Mouse (Mus musculus): ENCODE results near the gene Ogg1. TPM values are rescaled to one million over a fixed set of nuclear protein-coding genes. Genes with fewer than 3 reads are reported as not detected.
A peak's percentile ranks its signal among the peaks of the same experiment; 100 is the strongest.

Gene Ogg1
- total RNA-seq (2021), result 1 to 10 TPM; 6.0 to 6.1 TPM

GRCm38 (mm10) chr6:113326533-113327315, at the start of gene Ogg1:
TSS of gene Ogg1 (plus strand) at chr6:113326972.
- DNase-seq (ENCODE audit: low spot score in 2 of 2), result peak; percentile 97 to 100
- intact Hi-C loops (cut with DNase I), result loop anchor here (1.0 kb wide), 1 partner anchor 20 kb away; no protein-coding TSS in a partner anchor

DNA sequence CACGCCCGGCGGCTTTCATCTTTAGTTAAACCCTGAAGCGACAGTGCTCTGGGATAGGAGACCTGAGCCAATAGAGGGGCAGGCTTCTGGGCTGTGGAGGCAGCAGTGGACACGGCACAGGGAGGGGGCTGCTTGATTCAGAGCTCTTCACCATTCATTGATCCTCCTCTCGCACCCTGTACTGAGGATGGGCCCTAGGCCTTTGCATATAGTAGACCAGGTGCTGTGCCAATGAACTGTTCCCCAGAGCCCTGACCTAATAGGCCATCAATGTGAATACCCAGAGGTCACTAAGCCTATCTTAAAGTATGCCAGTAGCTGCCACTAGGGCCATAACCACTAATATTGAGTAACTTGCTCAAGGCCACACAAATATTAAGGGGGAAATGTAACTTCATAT, 45.1 kb upstream of the Ogg1 start:
- intact Hi-C loops (cut with DNase I), result no loop called here
- DNase-seq (ENCODE audit: low spot score in 2 of 2), result no peak

- intact Hi-C loops (cut with DNase I), result no loop called here
- DNase-seq (ENCODE audit: low spot score in 2 of 2), result peak; percentile 38 to 70
These were observed 44.5 kb upstream of the Ogg1 start, which contains the start of gene Cpne9 for GRCm38 (mm10) chr6:113282101-113282802. TSS of gene Cpne9 (plus strand) at chr6:113282307.

- DNase-seq (ENCODE audit: low spot score in 2 of 2), result peak in 1 of 2 experiments; percentile 27
- intact Hi-C loops (cut with DNase I), result no loop called here
These were observed 43.8 kb upstream of the Ogg1 start for GRCm38 (mm10) chr6:113282969-113283368.

DNA sequence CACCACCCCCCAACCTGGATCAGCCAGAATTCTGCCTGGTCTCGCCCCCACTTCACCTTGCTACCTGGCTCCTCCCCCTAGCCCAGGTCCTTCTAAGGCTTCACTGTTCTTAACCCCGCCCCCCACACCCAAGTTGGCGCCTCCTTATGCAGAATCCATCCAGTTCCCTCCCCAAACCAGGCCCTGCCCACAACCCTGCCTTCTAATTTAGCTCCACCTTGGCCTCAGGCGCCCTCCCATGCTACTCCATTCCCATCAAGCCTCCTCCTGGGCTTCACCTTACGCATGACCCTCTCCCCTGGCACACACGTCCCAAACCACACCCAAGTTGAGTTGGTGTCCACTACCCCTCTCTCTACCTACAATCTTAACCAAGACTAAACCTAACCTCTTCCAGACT, 43.3 kb upstream of the Ogg1 start:
- peak in 1 of 2 experiments; percentile 39 for DNase-seq (ENCODE audit: low spot score in 2 of 2)
- intact Hi-C loops (cut with DNase I), result no loop called here

DNA sequence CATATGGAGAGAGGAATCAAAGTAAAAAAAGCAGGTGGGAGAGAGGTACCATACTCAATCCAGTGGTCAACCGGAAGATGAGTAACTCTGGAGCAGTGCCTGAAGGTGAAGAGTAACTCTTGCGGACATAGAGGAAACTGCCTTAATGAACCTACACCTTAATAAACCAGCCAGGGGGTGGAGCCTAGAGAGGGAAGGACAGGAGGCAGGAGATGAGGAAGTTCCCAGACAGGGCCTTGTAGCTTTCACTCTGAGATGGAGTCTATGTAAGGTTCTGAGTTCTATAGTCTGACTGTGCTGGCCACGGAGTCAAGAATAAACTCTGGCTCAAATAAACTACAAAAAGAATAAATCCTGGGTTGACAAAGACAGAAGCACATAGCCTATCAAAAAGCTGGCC, 41.8 kb upstream of the Ogg1 start:
- intact Hi-C loops (cut with DNase I), result no loop called here

GRCm38 (mm10) chr6:113286316-113286715, 40.5 kb upstream of the Ogg1 start:
- DNase-seq (ENCODE audit: low spot score in 2 of 2), result no peak
- intact Hi-C loops (cut with DNase I), result no loop called here

More for the DNA sequence above, 41.8 kb upstream of the Ogg1 start:
- no peak for DNase-seq (ENCODE audit: low spot score in 2 of 2)

GRCm38 (mm10) chr6:113287236-113287635, 39.5 kb upstream of the Ogg1 start:
- DNase-seq (ENCODE audit: low spot score in 2 of 2), result peak; percentile 18 to 92
- intact Hi-C loops (cut with DNase I), result no loop called here

DNA sequence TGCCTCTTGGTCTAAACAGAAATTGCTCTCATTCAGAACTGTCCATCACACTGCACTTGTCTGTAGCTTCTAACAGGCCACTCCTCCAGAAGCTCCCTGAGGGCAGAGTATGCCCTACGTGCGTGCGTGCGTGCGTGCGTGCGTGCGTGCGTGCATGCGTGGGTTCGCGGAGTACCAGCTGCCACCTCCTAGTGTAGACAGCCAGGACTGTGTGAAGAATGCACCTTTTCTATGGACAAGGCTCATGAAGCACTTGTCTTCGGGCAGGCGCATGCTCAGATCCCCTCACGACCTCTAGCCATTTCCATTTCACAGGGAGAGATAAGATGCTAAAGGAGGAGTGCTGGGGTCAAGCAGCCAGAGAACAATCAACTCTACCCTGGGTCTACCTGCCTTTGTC, 37.4 kb upstream of the Ogg1 start:
- no peak for DNase-seq (ENCODE audit: low spot score in 2 of 2)
- intact Hi-C loops (cut with DNase I), result no loop called here

- DNase-seq (ENCODE audit: low spot score in 2 of 2), result peak in 1 of 2 experiments; percentile 41
- intact Hi-C loops (cut with DNase I), result no loop called here
These were observed 36.4 kb upstream of the Ogg1 start for GRCm38 (mm10) chr6:113290346-113290745.

DNA sequence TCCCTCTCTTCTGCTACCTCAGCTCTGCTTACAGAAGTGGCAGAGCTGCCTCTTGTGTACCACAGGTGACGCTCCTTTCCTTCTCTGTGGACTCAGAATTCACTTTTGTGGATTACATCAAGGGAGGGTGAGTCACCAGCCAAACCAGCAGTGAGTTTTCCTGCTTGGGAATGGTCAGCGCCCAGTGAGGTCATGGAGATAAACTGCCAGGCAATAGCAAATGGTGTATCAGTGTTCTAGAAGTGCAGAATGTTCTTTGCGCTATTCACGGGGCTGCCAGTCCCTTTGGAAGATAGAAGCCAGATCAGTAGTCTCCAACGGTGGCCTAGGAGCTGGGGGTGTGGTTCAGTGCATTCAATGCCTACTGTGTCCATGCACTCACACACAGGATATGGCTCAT, 33.8 kb upstream of the Ogg1 start:
- intact Hi-C loops (cut with DNase I), result no loop called here
- DNase-seq (ENCODE audit: low spot score in 2 of 2), result no peak

- DNase-seq (ENCODE audit: low spot score in 2 of 2), result no peak
- intact Hi-C loops (cut with DNase I), result no loop called here
These were observed 30.7 kb upstream of the Ogg1 start for GRCm38 (mm10) chr6:113296046-113296445.

DNA sequence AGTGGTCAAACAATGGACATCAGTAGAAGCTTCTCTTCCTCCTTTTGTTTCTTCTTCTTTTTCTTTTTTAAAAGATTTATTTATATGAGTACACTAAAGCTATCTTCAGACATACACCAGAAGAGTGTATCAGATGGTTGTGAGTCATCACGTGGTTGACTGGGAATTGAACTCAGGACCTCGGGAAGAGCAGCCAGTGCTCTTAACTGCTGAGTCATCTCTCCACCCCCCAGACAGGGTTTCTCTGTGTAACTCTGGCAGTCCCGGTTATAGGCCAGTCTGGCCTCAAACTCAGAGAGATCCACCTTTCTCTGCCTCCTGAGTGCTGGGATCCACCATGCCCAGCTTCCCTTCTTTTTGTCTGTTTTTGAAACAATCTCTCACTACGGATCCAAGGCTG, 30.1 kb upstream of the Ogg1 start:
- DNase-seq (ENCODE audit: low spot score in 2 of 2), result no peak
- intact Hi-C loops (cut with DNase I), result no loop called here

- intact Hi-C loops (cut with DNase I), result no loop called here
These were observed 25.4 kb upstream of the Ogg1 start for GRCm38 (mm10) chr6:113301350-113301749.

GRCm38 (mm10) chr6:113302258-113302657, 24.5 kb upstream of the Ogg1 start:
- no peak for DNase-seq (ENCODE audit: low spot score in 2 of 2)
- intact Hi-C loops (cut with DNase I), result no loop called here

More at GRCm38 (mm10) chr6:113301350-113301749, 25.4 kb upstream of the Ogg1 start:
- DNase-seq (ENCODE audit: low spot score in 2 of 2), result no peak

DNA sequence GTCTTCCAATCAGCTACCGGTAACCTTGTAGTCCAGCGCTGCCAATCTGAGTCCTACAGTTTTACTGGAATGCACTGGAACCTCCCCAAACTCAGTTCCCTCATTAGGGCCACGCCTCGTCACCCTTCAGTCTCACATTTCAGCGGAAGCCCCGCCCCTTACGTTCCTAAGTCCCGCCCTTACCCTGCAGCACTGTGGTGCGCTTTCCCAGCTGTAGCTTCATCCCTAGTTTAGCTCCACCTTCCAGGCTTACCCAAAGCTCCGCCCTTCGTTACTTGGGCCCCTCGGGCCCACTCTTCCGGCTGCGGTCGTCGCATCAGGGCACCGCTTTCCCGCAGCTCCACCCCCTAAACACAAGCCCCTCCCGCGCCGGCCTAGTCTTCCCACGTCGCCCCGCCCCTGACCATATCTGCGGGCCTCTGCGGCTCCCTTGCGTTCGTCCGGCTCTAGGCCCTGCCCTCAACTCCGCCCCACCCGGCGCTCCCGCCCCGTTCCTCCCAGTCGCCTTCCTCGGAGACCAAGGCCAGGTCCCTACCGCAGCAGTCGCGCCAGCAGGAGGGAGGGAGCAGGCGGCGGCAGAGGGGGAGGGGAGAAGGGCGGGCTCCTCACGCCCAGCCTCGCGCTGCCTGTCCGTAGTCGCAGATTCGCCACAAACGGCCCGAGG, 20.3 kb upstream of the Ogg1 start:
- peak; percentile 98 to 100 for DNase-seq (ENCODE audit: low spot score in 2 of 2)
- intact Hi-C loops (cut with DNase I), result loop anchor here (1.0 to 5.0 kb wide), 6 partner anchors 20 to 259 kb away; partner anchors contain the start of genes Camk1, Ogg1, Setd5 and Thumpd3

DNA sequence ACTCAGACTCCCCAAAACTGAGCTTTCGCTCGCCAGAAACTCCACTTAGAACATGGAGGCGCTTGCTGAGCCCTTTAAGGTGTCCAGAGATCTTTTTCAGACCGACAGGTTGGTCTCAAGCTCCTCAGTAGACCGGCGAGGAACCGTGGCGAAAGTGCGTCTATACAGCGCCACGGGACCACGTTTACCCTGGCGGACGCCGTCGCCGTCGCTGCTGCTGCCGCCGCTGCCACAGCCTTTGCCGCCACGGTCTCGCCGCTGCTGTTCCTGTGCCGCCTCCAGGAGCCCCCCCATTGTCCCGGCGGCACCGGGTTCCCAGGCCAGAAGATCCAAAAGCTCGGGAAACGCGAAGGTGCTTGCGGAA, 19.8 kb upstream of the Ogg1 start, which contains the start of gene Brpf1:
Gene Brpf1 (plus strand): TSS at position 152 of the 364 bp plus-strand sequence.
- DNase-seq (ENCODE audit: low spot score in 2 of 2), result peak in 1 of 2 experiments; percentile 87
- intact Hi-C loops (cut with DNase I), result loop anchor here (1.0 to 5.0 kb wide), 6 partner anchors 19 to 260 kb away; partner anchors contain the start of genes Camk1, Ogg1, Setd5 and Thumpd3

GRCm38 (mm10) chr6:113307481-113308121, 19.2 kb upstream of the Ogg1 start:
- intact Hi-C loops (cut with DNase I), result loop anchor here (2.0 to 5.0 kb wide), 5 partner anchors 35 to 260 kb away; partner anchors contain the start of genes Camk1, Setd5 and Thumpd3
- DNase-seq (ENCODE audit: low spot score in 2 of 2), result peak; percentile 35 to 40

GRCm38 (mm10) chr6:113308141-113308540, 18.6 kb upstream of the Ogg1 start:
- DNase-seq (ENCODE audit: low spot score in 2 of 2), result peak; percentile 36 to 67
- intact Hi-C loops (cut with DNase I), result loop anchor here (5.0 kb wide), 3 partner anchors 116 to 261 kb away; partner anchors contain the start of gene Thumpd3

Measured in left cerebral cortex, postnatal 25 days (tissue).